In the genomic region with DNA sequence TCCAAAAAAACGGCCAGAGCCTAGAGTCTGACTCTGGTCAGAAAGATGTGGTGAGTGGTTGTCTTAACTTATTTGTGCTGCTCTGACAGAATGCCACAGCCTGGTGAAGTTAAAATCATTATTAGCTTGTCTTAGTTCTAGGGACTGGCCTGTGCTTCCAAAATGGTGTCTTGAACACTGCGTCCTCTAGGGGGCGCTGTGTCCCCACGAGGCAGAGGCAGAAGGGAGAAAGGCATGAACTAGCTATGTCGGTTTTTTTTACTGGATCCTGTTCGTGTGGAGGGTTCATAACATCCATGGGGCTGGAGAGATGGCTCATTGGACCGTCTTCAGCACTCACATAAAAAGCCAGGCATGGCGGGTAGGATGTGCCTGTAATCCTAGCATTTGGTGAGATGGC, we compare ENCODE assay signal across 7 mouse cellular contexts. TPM values are rescaled to one million over a fixed set of nuclear protein-coding genes. Genes with fewer than 3 reads are reported as not detected.
DNase-seq lines count a peak whose midpoint lies in the region; ATAC-seq and TF ChIP-seq lines count a peak whose summit lies in the region.

No protein-coding gene starts in this region.

- TF ChIP-seq CTCF in bone marrow, adult 2 months (IDR thresholded peaks at IDR 0.05; ENCODE audit: control insufficient read depth, insufficient read depth, low read length) = peak; percentile 95

- H3K4me3 ChIP-seq in kidney, embryonic 16.5 days (ENCODE audit: low read length) = no peak overlapping the region
- H3K4me3 ChIP-seq in ES-E14 (ENCODE audit: insufficient read depth in 1 of 2, low read depth in 1 of 2, low read length in 2 of 2, poor library complexity in 1 of 2, severe bottlenecking in 1 of 2) = no peak overlapping the region
- H3K4me3 ChIP-seq in bone marrow, adult 2 months (replicated peaks; ENCODE audit: control insufficient read depth, low read depth, low read length) = no peak overlapping the region
- H3K4me3 ChIP-seq in liver, embryonic 12.5 days = no peak overlapping the region

- 33% methylated on average over 8 of the region's 8 CpGs for WGBS in kidney, embryonic 16.5 days
- 22% methylated on average over 8 of the region's 8 CpGs for WGBS in bone marrow, adult 2 months
- 24% methylated on average over 8 of the region's 8 CpGs for WGBS in liver, embryonic 12.5 days (ENCODE audit: insufficient replicate concordance)

- no peak for ATAC-seq in kidney, embryonic 16.5 days (ENCODE audit: low FRiP score, low TSS enrichment)
- ATAC-seq in liver, embryonic 12.5 days = no peak

- no peak overlapping the region for H3K27ac ChIP-seq in kidney, embryonic 16.5 days (ENCODE audit: low read length)
- H3K27ac ChIP-seq in ES-E14 (ENCODE audit: insufficient read depth, low read depth, low read length, poor library complexity, severe bottlenecking) = no peak overlapping the region
- H3K27ac ChIP-seq in bone marrow, adult 2 months (ENCODE audit: control insufficient read depth, insufficient read depth, low read depth, low read length, poor library complexity) = no peak overlapping the region
- H3K27ac ChIP-seq in liver, embryonic 12.5 days = no peak overlapping the region

- no peak overlapping the region for H3K9ac ChIP-seq in kidney, embryonic 16.5 days (replicated peaks; ENCODE audit: low read length)
- no peak overlapping the region for H3K9ac ChIP-seq in ES-E14 (ENCODE audit: insufficient read depth, low read depth, low read length, poor library complexity, severe bottlenecking)
- no peak overlapping the region for H3K9ac ChIP-seq in liver, embryonic 12.5 days

- DNase-seq in kidney, adult 18-20 months = peak; percentile 60
- peak; percentile 84 for DNase-seq in ES-E14 (ENCODE audit: low read depth, low spot score)
- peak; percentile 33 for DNase-seq in gastrocnemius, postnatal 25 days
- DNase-seq in skeletal muscle tissue, adult 2 months (ENCODE audit: low read depth, low spot score) = peak; percentile 55

- no peaks in the 10 kb centered on the region for H3K9me3 ChIP-seq in kidney, embryonic 16.5 days (ENCODE audit: low read length)
- no peaks in the 10 kb centered on the region for H3K9me3 ChIP-seq in ES-E14 (ENCODE audit: control insufficient read depth, insufficient read depth, low read depth, low read length)
- no peaks in the 10 kb centered on the region for H3K9me3 ChIP-seq in liver, embryonic 12.5 days (replicated peaks)

- in situ Hi-C loops in ES-E14 (cut with MboI; ENCODE audit: low sequenced_read_pairs in 2 of 2, unreplicated experiment in 2 of 2) = no loop called here

- TF ChIP-seq POLR2A in bone marrow, adult 2 months (IDR thresholded peaks at IDR 0.05; ENCODE audit: borderline replicate concordance, control insufficient read depth, low read depth, low read length) = no peak

- H3K4me1 ChIP-seq in kidney, embryonic 16.5 days (ENCODE audit: insufficient read depth, low read length) = no peaks in the 10 kb centered on the region
- H3K4me1 ChIP-seq in ES-E14 (ENCODE audit: control insufficient read depth in 2 of 2, insufficient read depth in 2 of 2, low read length in 2 of 2, poor library complexity in 1 of 2) = peaks cover 5 to 17% of the 10 kb centered on the region in 2 experiments; a peak in 3 of 4 replicates
- no peaks in the 10 kb centered on the region for H3K4me1 ChIP-seq in bone marrow, adult 2 months (ENCODE audit: control insufficient read depth, insufficient read depth, low read length)
- peaks cover 12% of the 10 kb centered on the region for H3K4me1 ChIP-seq in liver, embryonic 12.5 days

- no peaks in the 10 kb centered on the region for H3K36me3 ChIP-seq in kidney, embryonic 16.5 days (ENCODE audit: insufficient read depth, low read length)
- H3K36me3 ChIP-seq in ES-E14 (ENCODE audit: control insufficient read depth, insufficient read depth, low read length, poor library complexity, severe bottlenecking) = no peaks in the 10 kb centered on the region
- H3K36me3 ChIP-seq in liver, embryonic 12.5 days = no peaks in the 10 kb centered on the region

- no peaks in the 10 kb centered on the region for H3K27me3 ChIP-seq in kidney, embryonic 16.5 days (ENCODE audit: insufficient read depth, low read length)
- H3K27me3 ChIP-seq in liver, embryonic 12.5 days (replicated peaks) = no peaks in the 10 kb centered on the region

- H3K4me2 ChIP-seq in kidney, embryonic 16.5 days (replicated peaks; ENCODE audit: low read depth, low read length) = no peak overlapping the region
- H3K4me2 ChIP-seq in liver, embryonic 12.5 days = peak overlapping the region; percentile 62

TF ChIP-seq in ES-E14, 5 proteins besides CTCF, POLR2A, EP300 and RAD21:
- TF ChIP-seq CHD2 (IDR thresholded peaks at IDR 0.05; ENCODE audit: low read depth, low read length) (no peak), HCFC1 (IDR thresholded peaks at IDR 0.05; ENCODE audit: borderline replicate concordance, insufficient read depth, low read length) (no peak), MAFK (IDR thresholded peaks at IDR 0.05; ENCODE audit: insufficient read depth, low read depth, low read length) (no peak), ZC3H11A (IDR thresholded peaks at IDR 0.05; ENCODE audit: borderline replicate concordance, low read depth, low read length) (peak; percentile 27; the same call in 1 of the 2 replicates), ZNF384 (IDR thresholded peaks at IDR 0.05; ENCODE audit: low read depth, low read length) (peak; percentile 93)
TF ChIP-seq in ES-E14: peak in this region for 2.

RNA-seq across cellular contexts. Expression of gene Lctl, which starts 3.0 kb away (rescaled TPM):
- polyA plus RNA-seq in kidney, embryonic 16.5 days (2015; fragmentation: Nextera tagmentation; extraction: Ambion mirVana) = 0.07 and 0.24 TPM in 2 replicates
- 1.5 and 2.3 TPM in 2 replicates for total RNA-seq in ES-E14 (2012; rRNA removed)
- not detected in 2 replicates for polyA plus RNA-seq in bone marrow, adult 2 months (2011; ENCODE audit: insufficient read depth, insufficient read length, low replicate concordance, missing spikeins)
- total RNA-seq in gastrocnemius, postnatal 25 days (2021) = 1 to 10 TPM in 1 of 2 experiments, not detected in 1; 1.0 TPM
- not detected in 2 replicates for polyA plus RNA-seq in liver, embryonic 12.5 days (2016; fragmentation: Nextera tagmentation; extraction: Ambion mirVana)

RNA-seq across cellular contexts. Expression of gene Zwilch, which starts 53.0 kb away (rescaled TPM):
- polyA plus RNA-seq in kidney, embryonic 16.5 days (2015; fragmentation: Nextera tagmentation; extraction: Ambion mirVana) = 26.8 and 32.1 TPM in 2 replicates
- 99.2 and 151 TPM in 2 replicates for total RNA-seq in ES-E14 (2012; rRNA removed)
- 26.9 and 29.9 TPM in 2 replicates for polyA plus RNA-seq in bone marrow, adult 2 months (2011; ENCODE audit: insufficient read depth, insufficient read length, low replicate concordance, missing spikeins)
- under 1 TPM; 0.38 to 0.88 TPM for total RNA-seq in gastrocnemius, postnatal 25 days (2021)
- 26.5 and 28.4 TPM in 2 replicates for polyA plus RNA-seq in liver, embryonic 12.5 days (2016; fragmentation: Nextera tagmentation; extraction: Ambion mirVana)

RNA-seq across cellular contexts. Expression of gene Rpl4, which starts 53.3 kb away (rescaled TPM):
- 1,111 and 1,181 TPM in 2 replicates for polyA plus RNA-seq in kidney, embryonic 16.5 days (2015; fragmentation: Nextera tagmentation; extraction: Ambion mirVana)
- total RNA-seq in ES-E14 (2012; rRNA removed) = 1,251 and 1,343 TPM in 2 replicates
- polyA plus RNA-seq in bone marrow, adult 2 months (2011; ENCODE audit: insufficient read depth, insufficient read length, low replicate concordance, missing spikeins) = 628 and 1,066 TPM in 2 replicates
- 100 to 1,000 TPM; 458 to 485 TPM for total RNA-seq in gastrocnemius, postnatal 25 days (2021)
- 1,196 and 1,210 TPM in 2 replicates for polyA plus RNA-seq in liver, embryonic 12.5 days (2016; fragmentation: Nextera tagmentation; extraction: Ambion mirVana)

RNA-seq across cellular contexts. Expression of gene Snapc5, which starts 59.2 kb away (rescaled TPM):
- 31.9 and 37.3 TPM in 2 replicates for polyA plus RNA-seq in kidney, embryonic 16.5 days (2015; fragmentation: Nextera tagmentation; extraction: Ambion mirVana)
- total RNA-seq in ES-E14 (2012; rRNA removed) = 9.6 and 17.1 TPM in 2 replicates
- 13.0 and 30.2 TPM in 2 replicates for polyA plus RNA-seq in bone marrow, adult 2 months (2011; ENCODE audit: insufficient read depth, insufficient read length, low replicate concordance, missing spikeins)
- 10 to 100 TPM; 17.9 to 18.5 TPM for total RNA-seq in gastrocnemius, postnatal 25 days (2021)
- 14.9 and 17.4 TPM in 2 replicates for polyA plus RNA-seq in liver, embryonic 12.5 days (2016; fragmentation: Nextera tagmentation; extraction: Ambion mirVana)

Comparison
In these comparisons a context has a peak if more than half of its experiments do, and no peak if none do; other contexts are left out.
1. DNase-seq: peak in every context shown above with its lines; median percentile 84 in ES-E14; 60 in kidney, adult 18-20 months; 55 in skeletal muscle tissue, adult 2 months; 33 in gastrocnemius, postnatal 25 days.